Mouse (Mus musculus): ENCODE results near the gene Nop10. TPM values are rescaled to one million over a fixed set of nuclear protein-coding genes. Genes with fewer than 3 reads are reported as not detected.

The Nop10 gene
- total RNA-seq, 4 experiments from 2014 or later, result 77.3 to 151 (median 111) TPM

Other genes with a start within 250 kb of the Nop10 start
- gene Olfr1310, start 249.2 kb upstream of the Nop10 start, total RNA-seq (2022), result not detected
- not detected for gene Olfr1311, start 237.5 kb upstream of the Nop10 start, total RNA-seq (2022)
- not detected for gene Olfr1312, start 211.7 kb upstream of the Nop10 start, total RNA-seq (2022)
- gene Olfr1313, start 184.1 kb upstream of the Nop10 start, total RNA-seq (2022), result not detected
- not detected for gene Olfr1314, start 165.1 kb upstream of the Nop10 start, total RNA-seq (2022)
- not detected for gene Olfr1315-ps1, start 146.5 kb upstream of the Nop10 start, total RNA-seq (2022)
- gene Olfr1316, start 126.9 kb upstream of the Nop10 start, total RNA-seq (2022), result not detected
- gene Olfr1317, start 121.6 kb upstream of the Nop10 start, total RNA-seq (2022), result not detected
- gene Olfr1318, start 107.7 kb upstream of the Nop10 start, total RNA-seq (2022), result not detected
- 10 to 100 TPM in 1 of 4 experiments, 1 to 10 TPM in 3; 5.1 to 10.7 (median 7.1) TPM for gene Lpcat4, start 22.5 kb upstream of the Nop10 start, total RNA-seq (2022)
- gene Nutm1, start 2.6 kb upstream of the Nop10 start, total RNA-seq (2022), result under 1 TPM in 1 of 4 experiments, not detected in 3; 0.06 TPM
- 10 to 100 TPM; 41.1 to 56.3 (median 49.1) TPM for gene Slc12a6, start 3.9 kb downstream of the Nop10 start, total RNA-seq (2022)
- 1 to 10 TPM in 1 of 4 experiments, not detected in 3; 1.5 TPM for gene Gm21985, start 4.4 kb downstream of the Nop10 start, total RNA-seq (2022)
- 100 to 1,000 TPM in 2 of 4 experiments, 10 to 100 TPM in 2; 86.5 to 106 (median 95.5) TPM for gene Emc4, start 106.1 kb downstream of the Nop10 start, total RNA-seq (2022)
- gene Katnbl1, start 117.3 kb downstream of the Nop10 start, total RNA-seq (2022), result 10 to 100 TPM; 10.8 to 13.9 (median 12.1) TPM
- gene Emc7, start 193.1 kb downstream of the Nop10 start, total RNA-seq (2022), result 10 to 100 TPM; 33.3 to 36.7 (median 34.6) TPM
- gene Chrm5, start 218.8 kb downstream of the Nop10 start, total RNA-seq (2022), result not detected
- 10 to 100 TPM in 3 of 4 experiments, 1 to 10 TPM in 1; 8.8 to 16.3 (median 13.1) TPM for gene Aven, start 231.0 kb downstream of the Nop10 start, total RNA-seq (2022)